Mouse (Mus musculus) gastrocnemius, postnatal 4 days (tissue): ENCODE results near the gene Clec3a. TPM values are rescaled to one million over a fixed set of nuclear protein-coding genes. Genes with fewer than 3 reads are reported as not detected.

Experiments used
- DNase-seq, 2 experiments: peaks; one replicate each; pipeline ENCODE4 v3.0.0; 2021 to 2022; ENCODE audit warnings: low spot score in 2 of 2, mixed read lengths in 2 of 2
- long read RNA-seq, 2 experiments: library from polyadenylated mRNA; stranded (forward); transcript quantifications; one replicate each; pipeline ENCODE4 v2.0.0; 2021
- total RNA-seq, 2 experiments: library from RNA; stranded (reverse); gene quantifications; 2 replicates each; pipeline ENCODE4 v1.2.3; 2021

Clec3a gene
- under 1 TPM in 1 of 2 experiments, not detected in 1; 0.86 TPM for total RNA-seq
- long read RNA-seq, experiment 1, partial matches to known transcripts: 0 of 1 reads
- long read RNA-seq, experiment 1, other reads (novel, unspliced or antisense): 0 of 1 reads
- long read RNA-seq, experiment 2, partial matches to known transcripts: 0 of 3 reads
- long read RNA-seq, experiment 2, other reads (novel, unspliced or antisense): 0 of 3 reads

DNA sequence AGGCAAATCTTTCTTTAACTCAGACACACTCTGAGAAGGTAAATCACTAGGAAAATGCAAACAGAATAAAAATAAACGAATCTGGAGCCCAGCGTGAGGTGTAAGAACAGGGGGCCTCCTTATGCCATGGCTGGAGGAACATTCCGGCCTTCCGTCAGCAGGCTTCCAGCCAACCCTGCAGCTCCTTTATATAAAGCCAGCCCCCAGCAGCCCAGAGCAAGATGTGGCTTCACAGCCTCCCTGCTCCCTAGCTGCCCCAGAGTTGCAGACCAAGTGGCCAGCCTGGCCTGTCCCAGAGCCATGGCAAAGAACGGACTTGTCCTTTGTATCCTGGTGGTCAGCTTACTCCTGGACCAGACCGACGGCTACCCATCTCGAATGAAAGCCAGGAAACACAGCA, at the start of gene Clec3a:
TSS of gene Clec3a (plus strand) at position 301 of the 400 bp plus-strand sequence.
- DNase-seq: no peak

DNA sequence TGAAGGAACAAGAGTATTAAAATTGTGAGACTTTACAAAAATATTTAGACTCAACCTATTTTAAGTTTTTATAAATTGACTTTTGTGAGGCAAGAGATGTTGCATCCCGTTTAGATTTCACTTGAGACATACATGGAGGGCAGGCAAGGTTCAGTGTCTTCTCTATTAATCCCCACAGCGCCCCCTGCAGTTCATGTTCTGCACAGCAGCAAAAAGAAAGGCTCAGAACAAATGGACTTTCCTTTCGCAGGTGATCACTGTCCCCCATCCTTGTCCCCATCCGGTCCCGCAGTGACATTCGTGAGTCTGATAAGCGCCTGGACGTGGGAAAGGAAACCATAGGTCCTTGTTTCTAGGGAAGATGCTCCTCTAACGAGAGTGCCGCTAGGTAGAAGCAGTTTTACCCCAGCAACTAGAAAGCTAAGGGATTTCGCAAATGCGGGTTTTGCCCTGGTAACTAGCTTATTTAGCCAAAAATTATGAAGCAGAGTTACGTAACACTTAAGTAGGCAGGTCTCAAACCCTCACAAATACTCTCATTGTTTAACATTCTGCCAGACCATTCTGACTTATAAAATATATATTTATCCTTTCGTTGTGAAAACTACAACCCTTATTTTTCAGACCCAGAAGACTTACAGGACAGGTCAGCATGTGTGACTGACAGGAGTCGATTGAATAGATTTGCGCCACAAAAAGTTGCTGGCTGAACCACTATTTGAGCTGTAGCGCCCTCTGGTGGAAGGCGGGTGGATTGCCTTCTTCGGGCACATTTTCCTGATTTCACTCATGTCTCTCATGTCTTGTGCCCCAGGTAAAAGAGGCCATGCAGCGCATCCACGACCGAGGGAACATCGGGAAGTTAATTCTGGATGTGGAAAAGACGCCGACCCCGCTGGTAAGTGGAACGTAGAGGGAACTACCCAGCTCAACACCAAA, 48.6 kb upstream of the Clec3a start:
- DNase-seq: peak; percentile 63 to 78

DNA sequence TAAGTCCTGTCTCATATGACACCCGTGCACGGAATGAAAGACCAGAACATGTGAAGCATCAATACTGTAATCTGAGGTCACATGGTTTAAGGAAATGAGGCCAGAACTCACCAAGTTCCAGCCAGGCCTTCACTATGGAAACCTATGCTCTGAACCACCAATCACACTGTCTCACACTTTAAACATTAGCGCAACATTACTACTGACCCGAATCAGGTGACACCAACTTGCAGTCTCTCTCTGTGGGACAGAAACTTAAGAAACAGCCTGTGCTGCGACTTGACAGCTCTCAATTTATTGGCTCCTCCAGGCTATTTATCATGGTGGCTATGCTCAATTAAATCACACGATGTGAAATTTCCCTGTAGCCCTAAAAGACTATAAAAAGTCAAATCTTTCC, 43.5 kb upstream of the Clec3a start:
- DNase-seq: no peak

DNA sequence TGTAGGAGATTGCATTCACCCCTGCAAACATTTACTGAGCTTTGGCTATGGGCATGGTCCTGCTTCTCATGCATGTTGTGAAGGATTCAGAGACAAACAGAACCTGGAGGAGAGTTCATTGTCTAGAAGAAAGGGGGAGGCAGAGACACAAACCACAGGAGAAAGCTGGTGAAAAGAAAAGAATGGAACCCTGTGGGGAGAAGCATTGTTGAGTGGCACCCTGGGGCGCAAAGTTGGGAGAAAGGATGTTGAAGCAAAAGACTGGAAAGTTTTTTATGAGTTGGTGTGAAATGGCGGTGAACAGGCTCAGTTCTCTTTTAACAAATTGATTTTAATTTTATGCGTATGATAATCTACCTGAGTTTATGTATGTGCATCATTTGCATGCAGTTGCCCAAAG, 33.7 kb upstream of the Clec3a start:
- DNase-seq: no peak

DNA sequence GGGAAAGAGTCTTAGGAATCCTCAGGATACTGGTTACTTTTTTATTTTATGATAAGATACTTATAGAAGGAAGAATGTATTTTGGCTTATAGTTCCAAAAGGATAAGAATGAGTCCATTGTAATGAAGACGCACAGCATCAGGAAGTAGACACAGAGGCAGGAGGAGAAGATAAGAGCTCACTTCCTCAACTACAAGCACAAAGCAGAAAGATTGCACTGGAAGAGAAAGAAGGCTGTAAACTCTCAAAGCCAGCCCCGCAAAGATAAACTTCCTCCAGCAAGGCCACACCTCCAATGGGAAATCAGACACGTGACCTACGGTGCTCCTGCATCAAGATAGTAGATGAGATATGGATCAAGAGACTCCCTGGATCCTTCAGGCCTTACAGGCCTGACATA, 30.4 kb upstream of the Clec3a start:
- no peak for DNase-seq

DNA sequence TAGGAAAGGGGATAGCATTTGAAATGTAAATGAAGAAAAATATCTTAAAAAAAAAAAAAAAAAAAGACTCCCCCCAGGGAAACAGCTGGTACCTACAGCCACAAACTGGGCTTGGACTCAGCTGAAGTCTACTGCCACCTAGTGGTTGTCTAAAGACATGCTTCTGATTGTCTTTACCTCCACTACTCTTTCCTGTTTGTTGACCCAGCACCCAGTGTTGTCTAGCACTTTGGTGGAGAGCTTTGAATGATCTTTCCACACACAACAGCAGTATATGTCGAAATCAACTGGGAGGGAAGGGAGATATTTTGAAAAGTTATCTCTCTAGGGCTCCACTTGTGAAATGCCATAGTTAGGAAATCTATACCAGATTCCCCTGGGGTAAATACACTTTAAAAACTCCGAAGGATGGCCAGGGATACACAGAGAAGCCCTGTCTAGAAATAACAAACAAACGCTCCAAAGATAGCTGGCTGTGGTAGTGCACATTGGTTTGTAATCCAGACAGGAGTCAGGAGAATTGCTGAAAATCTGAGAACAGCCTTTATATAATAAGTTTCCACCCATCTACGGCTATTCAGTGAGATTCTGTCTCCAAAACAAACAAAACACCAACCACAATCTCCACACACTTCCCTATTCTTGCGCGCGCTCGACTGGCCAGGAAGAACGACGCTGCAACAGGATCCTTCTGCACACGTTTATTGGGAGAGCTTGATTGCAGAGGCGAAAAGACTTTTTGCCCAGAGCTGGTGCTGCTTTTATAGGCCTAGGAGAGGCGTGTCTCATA, 27.2 kb upstream of the Clec3a start:
- no peak for DNase-seq

DNA sequence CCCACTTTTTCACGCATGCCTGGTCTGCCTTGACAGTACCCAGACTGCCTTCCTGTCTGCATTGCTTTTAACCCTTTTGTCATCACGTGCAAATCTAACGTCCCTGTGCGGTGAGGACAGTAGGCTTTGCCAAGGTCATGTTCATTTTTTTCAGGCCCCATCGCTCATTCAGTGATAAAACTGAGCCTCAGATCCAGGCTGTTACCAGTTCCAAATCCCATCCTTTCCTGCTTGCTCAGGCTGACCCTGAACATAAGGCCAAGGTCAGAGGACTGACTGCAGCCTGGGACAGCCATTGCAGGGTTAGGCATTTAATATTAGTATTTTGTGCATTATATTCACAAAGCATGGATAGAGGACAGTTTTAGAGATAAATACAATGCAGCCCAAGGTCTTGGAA, 19.6 kb upstream of the Clec3a start:
- DNase-seq: no peak

DNA sequence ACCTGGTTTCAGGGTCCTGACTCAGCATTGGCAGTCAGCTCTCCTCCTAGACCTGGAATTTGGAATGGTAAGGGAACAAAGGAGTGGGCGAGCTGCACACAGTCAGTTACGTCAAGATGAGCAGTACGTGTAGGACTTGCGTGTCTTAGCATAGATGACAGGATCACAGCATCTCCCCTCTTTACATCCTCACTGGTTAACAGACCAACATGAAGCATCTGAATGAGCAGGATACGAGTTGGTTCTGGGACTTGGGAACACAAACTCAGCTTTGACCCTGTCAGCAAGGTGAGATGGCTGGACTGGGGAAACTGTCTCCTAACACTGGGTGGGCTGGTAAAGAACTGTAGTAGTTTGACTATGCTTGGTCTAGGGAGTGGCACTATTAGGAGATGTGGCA, 18.6 kb upstream of the Clec3a start:
- DNase-seq: no peak

DNA sequence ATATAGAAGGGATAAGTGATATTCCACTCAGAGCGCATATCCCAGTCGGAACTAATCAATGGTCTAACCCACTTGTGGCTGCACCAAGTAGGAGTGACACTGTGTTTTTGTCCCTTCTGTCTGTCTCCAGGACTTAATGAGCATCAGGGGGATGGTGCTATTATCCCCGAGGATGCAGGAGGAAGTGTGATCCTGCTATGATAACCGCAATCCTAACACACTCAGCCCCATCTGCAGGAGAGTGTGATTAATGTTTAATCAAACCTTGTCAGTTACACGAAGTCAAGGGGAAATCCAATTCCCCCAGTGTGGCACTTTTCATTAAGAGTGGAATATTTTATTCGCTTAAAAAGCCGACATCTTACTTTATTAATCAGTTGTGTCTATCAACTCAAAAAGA, 16.2 kb upstream of the Clec3a start:
- DNase-seq: no peak

DNA sequence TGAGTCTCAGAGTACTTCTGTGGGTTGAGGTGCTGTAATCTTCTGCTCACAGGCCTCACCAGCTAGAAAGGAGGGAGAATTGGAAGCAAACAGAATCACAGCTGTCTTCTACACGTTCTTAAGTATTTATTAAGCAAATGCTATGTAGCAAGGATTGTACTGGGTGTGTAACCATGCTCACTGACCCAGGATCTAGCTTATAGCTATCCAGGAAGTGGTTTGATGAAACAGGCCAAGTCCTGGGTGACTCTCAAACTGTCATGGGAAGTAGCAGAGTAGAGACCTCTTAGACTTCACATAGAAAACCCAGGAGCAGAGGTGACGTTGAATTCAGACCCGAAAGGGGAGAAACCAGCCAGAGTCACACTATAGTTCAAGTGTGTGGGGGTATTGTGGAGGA, 6.5 kb upstream of the Clec3a start:
- no peak for DNase-seq

DNA sequence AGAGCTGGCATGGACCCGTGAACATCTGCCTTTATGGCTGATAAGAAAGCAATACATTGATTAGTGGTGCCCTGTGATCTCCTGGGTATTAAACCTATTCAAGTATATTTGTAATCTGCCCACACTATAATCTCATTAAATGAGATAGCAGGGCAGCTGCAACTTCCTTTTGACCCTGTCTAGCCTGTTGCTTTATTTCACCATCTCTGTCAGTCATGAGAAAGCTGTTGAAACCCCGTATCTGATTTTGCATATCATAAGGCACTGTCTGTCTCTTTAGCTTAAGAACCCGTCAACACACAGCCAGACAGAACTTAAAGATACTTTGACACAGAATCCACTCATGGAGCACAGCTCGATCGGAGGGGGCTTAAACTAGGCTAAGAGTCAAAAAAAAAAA, 600 bp downstream of the Clec3a start:
- DNase-seq: no peak

DNA sequence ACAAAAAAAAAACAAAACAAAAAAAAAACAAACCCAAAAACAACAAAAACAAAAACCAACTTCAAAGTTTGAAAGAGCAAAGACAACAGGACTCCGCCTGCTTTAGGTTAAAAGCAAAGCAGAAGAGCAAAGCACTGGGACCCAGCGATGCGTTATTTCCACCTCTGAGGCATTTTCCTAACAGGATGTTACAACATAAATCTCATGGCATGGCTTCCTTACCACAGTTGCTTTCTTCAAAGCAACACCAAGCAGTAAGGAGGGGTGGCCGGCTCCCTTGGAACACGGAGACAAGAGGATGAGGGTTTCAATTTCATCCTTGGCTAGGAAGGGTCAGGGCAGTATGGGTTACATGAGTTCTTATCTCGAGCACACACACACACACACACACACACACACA, 1.0 kb downstream of the Clec3a start:
- no peak for DNase-seq

DNA sequence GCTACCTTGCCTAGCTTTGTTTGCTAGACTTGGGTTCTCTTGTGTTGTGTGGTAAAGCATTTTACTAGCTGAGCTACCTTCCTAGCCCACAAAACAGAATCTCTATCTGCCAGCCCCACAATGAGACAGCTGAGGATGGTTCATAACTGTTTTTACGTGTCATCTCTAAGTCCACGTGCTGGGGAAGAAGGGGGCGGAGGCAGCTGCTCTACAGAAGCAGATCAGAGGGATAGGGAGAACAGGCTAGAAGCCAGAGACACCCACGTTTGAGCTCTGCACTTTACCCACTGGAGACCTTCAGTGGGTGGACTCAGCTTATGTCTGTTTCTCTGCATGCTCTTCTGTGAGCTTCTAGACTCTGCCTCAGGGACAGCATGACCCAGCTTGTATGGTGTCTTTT, 3.7 kb downstream of the Clec3a start:
- DNase-seq: no peak

DNA sequence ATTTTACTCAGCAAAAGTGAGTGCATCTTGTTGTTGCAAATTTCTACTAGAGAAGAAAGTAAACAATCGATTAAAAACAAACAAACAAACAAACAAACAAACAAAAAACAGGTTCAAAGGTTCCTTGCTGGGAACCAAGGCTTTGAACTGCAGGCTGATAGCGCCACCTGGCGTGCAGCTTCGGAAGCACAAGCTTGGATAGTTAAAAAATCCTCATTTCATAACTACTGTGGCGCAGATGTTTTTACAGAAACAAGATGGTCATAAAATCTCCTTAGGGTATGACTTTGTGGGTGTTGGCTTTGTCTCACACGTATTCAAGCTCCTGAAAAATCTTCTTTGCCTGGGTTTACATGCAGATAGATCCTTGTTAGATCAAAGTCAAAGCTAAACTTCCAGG, 20.4 kb downstream of the Clec3a start:
- peak in 1 of 2 experiments; percentile 48 for DNase-seq

DNA sequence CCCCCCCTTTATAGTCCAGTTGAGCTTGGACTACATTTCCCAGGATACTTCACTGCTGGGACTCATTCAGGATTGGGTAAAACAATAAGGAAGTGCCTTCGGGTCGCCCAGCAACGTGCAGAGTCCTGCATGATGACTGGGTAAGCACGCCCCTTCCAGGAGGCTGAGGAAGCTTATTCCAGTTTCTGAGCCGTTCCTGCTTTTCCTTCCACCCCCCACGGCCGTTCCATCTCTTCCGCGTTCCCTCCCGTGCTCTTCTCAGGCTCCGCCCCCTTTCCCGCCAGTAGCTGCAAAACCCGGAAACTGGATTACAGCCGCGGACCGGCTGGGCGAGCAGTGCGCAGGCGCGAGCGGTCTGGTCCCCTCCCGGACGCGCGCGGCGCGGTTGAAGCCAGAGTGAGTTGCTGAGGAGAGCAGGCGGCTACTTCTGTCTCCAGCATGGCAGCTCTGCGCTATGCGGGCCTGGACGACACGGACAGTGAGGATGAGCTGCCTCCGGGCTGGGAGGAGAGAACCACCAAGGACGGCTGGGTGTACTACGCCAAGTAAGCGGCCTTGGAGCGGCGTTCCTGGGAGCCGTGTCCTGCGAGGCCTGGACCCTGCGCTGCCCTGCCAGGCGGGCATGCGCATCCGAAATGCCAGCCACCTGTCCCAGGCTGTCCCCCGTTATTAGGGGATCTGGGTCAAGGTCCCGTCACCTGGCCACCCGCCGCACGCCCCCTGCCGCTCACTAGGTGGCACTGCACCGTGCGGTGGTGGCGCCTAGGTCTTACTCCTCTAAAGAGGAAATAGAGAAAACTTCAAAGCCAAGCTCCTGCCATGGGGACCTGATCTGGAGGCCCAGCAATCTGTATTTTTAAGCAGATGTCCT, 21.7 kb downstream of the Clec3a start, which contains the start of gene Wwox:
TSS of gene Wwox (plus strand) at position 322 of the 871 bp plus-strand sequence.
- DNase-seq: peak; percentile 99

DNA sequence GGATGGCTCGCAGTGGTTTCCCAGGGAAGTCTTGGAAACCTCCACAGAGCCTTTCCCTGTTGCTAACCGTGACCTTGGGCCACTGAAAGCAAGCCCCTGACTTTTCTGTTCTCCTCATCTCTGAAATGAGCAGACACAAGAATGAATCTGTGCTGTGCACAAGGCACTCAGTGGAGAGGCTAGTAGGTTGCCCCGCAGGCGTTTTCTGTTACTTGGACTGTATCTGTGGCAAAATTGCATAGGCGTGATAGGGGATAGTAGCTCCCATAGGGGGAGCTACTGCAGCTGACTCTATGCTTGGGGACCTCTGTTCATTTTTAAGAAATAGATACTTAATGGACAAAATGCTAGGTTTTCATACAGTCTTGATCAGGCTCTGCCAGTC, 22.3 kb downstream of the Clec3a start:
- DNase-seq: no peak

DNA sequence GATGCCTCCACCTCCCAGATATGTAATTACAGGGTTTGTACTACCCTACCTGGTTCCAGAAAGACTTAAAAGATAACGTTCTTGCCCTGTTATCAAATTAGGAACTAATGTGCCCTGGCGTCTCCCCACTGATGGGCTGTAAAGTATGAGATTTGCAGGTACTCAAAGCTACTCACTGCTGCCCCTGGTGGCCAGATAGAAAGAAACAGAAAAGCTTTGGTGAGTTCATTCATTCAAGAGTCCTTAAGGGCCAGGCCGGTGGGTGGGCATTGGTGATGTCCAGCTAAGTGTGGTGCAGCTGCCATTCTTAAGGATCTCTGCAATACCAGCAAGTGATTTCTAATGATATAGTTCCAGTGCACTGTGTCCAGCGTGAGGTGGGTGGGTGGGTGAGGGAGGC, 23.7 kb downstream of the Clec3a start:
- no peak for DNase-seq

DNA sequence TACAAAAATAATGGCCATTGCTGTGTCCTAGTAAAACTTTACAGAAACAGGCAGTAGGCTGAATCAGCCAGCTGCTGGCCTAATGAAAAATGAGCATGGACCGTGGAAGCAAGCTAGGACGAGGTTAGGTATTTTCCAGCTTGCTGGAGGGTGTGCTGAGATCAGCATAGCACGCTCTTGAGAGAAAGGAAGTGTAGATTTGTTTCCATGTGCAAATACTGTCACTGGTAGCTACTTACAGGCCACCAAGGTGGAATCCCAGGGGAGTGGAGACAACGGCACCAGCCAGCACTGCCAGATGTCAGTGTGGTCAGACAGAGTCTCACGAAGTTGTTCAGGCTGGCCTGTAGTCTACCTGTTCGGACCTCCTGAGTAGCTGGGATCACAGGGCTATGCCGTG, 29.0 kb downstream of the Clec3a start:
- DNase-seq: no peak

DNA sequence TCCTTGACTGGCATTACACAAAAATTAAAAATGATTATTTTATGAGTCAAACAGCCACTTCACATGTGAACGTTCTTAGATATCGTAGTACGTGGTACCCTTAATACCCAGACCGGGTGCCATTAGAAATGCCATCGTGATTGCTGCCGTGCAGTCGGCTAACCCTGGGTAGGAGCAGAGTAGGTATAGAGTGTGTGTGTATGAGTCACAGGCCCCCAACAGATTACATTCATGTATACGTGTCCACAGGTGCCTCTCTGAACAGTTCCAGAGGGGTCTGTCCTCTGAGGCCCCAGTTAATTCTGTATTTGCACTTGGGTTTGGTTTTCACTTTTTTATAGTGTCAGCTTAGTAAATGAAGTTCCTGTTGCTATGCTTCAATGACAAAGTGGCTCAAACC, 34.4 kb downstream of the Clec3a start:
- no peak for DNase-seq

DNA sequence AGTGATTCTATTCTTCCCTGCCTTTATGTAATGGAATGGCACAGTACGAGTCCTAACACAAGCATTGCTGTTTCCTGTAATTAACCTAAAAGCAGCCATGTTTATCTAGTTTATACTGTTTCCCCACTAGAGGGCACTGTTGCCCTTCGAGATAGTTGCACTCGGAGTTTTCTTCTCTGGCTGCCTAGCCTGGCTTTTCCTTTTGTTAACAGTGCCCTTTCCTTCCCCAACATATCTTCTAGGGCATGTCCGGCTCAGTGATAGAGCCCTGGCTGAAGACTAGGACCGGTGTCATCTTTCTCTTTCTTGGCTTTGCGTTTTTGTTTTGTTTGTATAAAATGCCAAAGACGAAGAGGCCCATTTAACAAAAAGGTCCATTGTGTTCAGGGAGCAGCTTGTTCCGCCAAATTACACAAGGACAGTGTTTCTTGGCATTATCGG, 34.9 kb downstream of the Clec3a start:
- peak; percentile 41 to 62 for DNase-seq

DNA sequence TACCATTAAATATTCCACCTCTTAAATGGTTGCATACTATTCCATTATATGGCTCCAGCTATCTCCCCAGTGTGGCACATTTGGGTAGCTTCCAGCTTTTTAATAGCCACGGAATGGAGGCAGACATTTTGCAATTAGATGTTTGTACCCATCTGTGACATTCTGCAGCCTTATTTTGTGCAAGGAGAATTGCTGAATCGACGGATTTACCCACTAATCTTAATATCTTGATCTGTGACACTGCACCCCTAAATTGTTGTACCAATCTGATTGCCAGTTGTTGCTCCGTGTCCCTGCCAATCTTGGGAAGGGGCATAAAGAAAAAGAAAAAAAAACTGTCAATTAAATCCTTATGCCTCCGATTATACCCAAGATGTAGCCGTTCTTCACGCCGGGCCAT, 37.4 kb downstream of the Clec3a start:
- DNase-seq: no peak
